Mouse (Mus musculus) embryonic facial prominence, embryonic 12.5 days (tissue): ENCODE results near the gene Ttc28. TPM values are rescaled to one million over a fixed set of nuclear protein-coding genes. Genes with fewer than 3 reads are reported as not detected.

Experiments
- ATAC-seq: fragments of 200-750 bp; cut with Nextera tagmentation; 2 replicates; pipeline ENCODE4 v1.8.0; 2017; ENCODE audit not compliant: insufficient number of reproducible peaks, insufficient read depth, low FRiP score, low TSS enrichment
- H3K27ac ChIP-seq: fragments of 300-500 bp; sonication (generic); 2 replicates; pipeline ENCODE4 v1.5.1; 2016; ENCODE audit warnings: mild to moderate bottlenecking
- H3K27me3 ChIP-seq: fragments of 300-500 bp; sonication (generic); 2 replicates; pipeline ENCODE4 v1.6.1; 2016; ENCODE audit warnings: mild to moderate bottlenecking, moderate library complexity
- H3K36me3 ChIP-seq: fragments of 300-500 bp; sonication (generic); 2 replicates; pipeline ENCODE4 v1.6.1; 2016; ENCODE audit warnings: mild to moderate bottlenecking
- H3K4me1 ChIP-seq: fragments of 300-500 bp; sonication (generic); 2 replicates; pipeline ENCODE4 v1.6.1; 2016
- H3K4me2 ChIP-seq: fragments of 300-500 bp; sonication (generic); replicated peaks from 2 replicates; pipeline ENCODE4 v1.6.1; 2016; ENCODE audit warnings: mild to moderate bottlenecking, moderate library complexity
- H3K4me3 ChIP-seq: fragments of 300-500 bp; sonication (generic); 2 replicates; pipeline ENCODE4 v1.5.1; 2016; ENCODE audit warnings: mild to moderate bottlenecking
- H3K9ac ChIP-seq: fragments of 300-500 bp; sonication (generic); 2 replicates; pipeline ENCODE4 v1.6.1; 2016; ENCODE audit warnings: mild to moderate bottlenecking, moderate library complexity
- H3K9me3 ChIP-seq: fragments of 300-500 bp; sonication (generic); 2 replicates; pipeline ENCODE4 v1.6.1; 2016; ENCODE audit warnings: mild to moderate bottlenecking, moderate library complexity
- WGBS: fragments of 180-500 bp; shearing (Covaris S2); methylation state at CpG from one replicate; pipeline ENCODE4 v1.1.7; 2016; 5-methylcytosine and 5-hydroxymethylcytosine counted together
- polyA plus RNA-seq: library from polyadenylated mRNA; unstranded; fragments of >200 nt; fragmentation: Nextera tagmentation; extraction: Ambion mirVana; gene quantifications from 2 replicates; pipeline ENCODE4 v1.2.1, GENCODE M21; 2016

Ttc28 gene
- polyA plus RNA-seq, 1 experiment from 2014 or later = 21.2 TPM

GRCm38 (mm10) chr5:111075841-111076240 lies 196.2 kb downstream of the Ttc28 start:
- H3K4me3 ChIP-seq = no peak overlapping the region
- H3K27me3 ChIP-seq = no peaks in the 10 kb centered on the region
- peaks cover 23% of the 10 kb centered on the region for H3K4me1 ChIP-seq
- H3K4me2 ChIP-seq = no peak overlapping the region
- H3K27ac ChIP-seq = no peak overlapping the region
- no peak for ATAC-seq
- 59% methylated on average over 5 of the region's 5 CpGs for WGBS
- no peak overlapping the region for H3K9ac ChIP-seq
- no peaks in the 10 kb centered on the region for H3K36me3 ChIP-seq
- 0 out of 2 replicates have a peak, but pooled peaks cover 5% of the 10 kb centered on the region for H3K9me3 ChIP-seq

GRCm38 (mm10) chr5:111077261-111077660 lies 197.7 kb downstream of the Ttc28 start:
- H3K9ac ChIP-seq = no peak overlapping the region
- H3K4me2 ChIP-seq = no peak overlapping the region
- H3K27ac ChIP-seq = no peak overlapping the region
- H3K27me3 ChIP-seq = no peaks in the 10 kb centered on the region
- no peaks in the 10 kb centered on the region for H3K36me3 ChIP-seq
- H3K4me1 ChIP-seq = peaks cover 23% of the 10 kb centered on the region
- H3K4me3 ChIP-seq = no peak overlapping the region
- WGBS = 80% methylated on average over 9 of the region's 9 CpGs
- ATAC-seq = no peak
- no peaks in the 10 kb centered on the region for H3K9me3 ChIP-seq

- 88% methylated on average over 5 of the region's 5 CpGs for WGBS
- Histone ChIP-seq H3K4me3 (no peak overlapping the region), H3K36me3 (no peaks in the 10 kb centered on the region), H3K27ac (no peak overlapping the region), H3K27me3 (no peaks in the 10 kb centered on the region), H3K9ac (no peak overlapping the region), H3K4me1 (peaks cover 3% of the 10 kb centered on the region; the same call in 1 of the 2 replicates), H3K4me2 (no peak overlapping the region), H3K9me3 (no peaks in the 10 kb centered on the region)
- no peak for ATAC-seq
Measured at GRCm38 (mm10) chr5:111080601-111081000, 201.0 kb downstream of the Ttc28 start.

- Histone ChIP-seq H3K9me3 (no peaks in the 10 kb centered on the region), H3K36me3 (peaks cover 14% of the 10 kb centered on the region), H3K4me3 (no peak overlapping the region), H3K27ac (no peak overlapping the region), H3K27me3 (no peaks in the 10 kb centered on the region), H3K4me2 (no peak overlapping the region), H3K4me1 (no peaks in the 10 kb centered on the region), H3K9ac (no peak overlapping the region)
- no peak for ATAC-seq
- 88% methylated on average over 4 of the region's 4 CpGs for WGBS
Measured at GRCm38 (mm10) chr5:111085849-111086248, 206.2 kb downstream of the Ttc28 start.

- ATAC-seq = no peak
- peaks cover 32% of the 10 kb centered on the region for H3K4me1 ChIP-seq
- peak overlapping the region; percentile 43; the same call in 1 of the 2 replicates for H3K27ac ChIP-seq
- no peaks in the 10 kb centered on the region for H3K9me3 ChIP-seq
- H3K27me3 ChIP-seq = no peaks in the 10 kb centered on the region
- no peak overlapping the region for H3K4me2 ChIP-seq
- H3K9ac ChIP-seq = no peak overlapping the region
- peaks cover 18% of the 10 kb centered on the region for H3K36me3 ChIP-seq
- H3K4me3 ChIP-seq = no peak overlapping the region
- WGBS = 47% methylated on average over 5 of the region's 5 CpGs
Measured at GRCm38 (mm10) chr5:111096750-111097149, 217.1 kb downstream of the Ttc28 start.

- Histone ChIP-seq H3K4me3 (no peak overlapping the region), H3K4me1 (peaks cover 32% of the 10 kb centered on the region), H3K27me3 (no peaks in the 10 kb centered on the region), H3K36me3 (peaks cover 26% of the 10 kb centered on the region), H3K9me3 (no peaks in the 10 kb centered on the region), H3K9ac (no peak overlapping the region), H3K4me2 (no peak overlapping the region), H3K27ac (peak overlapping the region; percentile 23; the same call in 1 of the 2 replicates)
- 70% methylated on average over 11 of the region's 11 CpGs for WGBS
- ATAC-seq = no peak
Measured at GRCm38 (mm10) chr5:111097233-111098160, 217.9 kb downstream of the Ttc28 start.

GRCm38 (mm10) chr5:111098516-111099274 lies 219.1 kb downstream of the Ttc28 start:
- ATAC-seq = no peak
- 0 out of 2 replicates have a peak overlapping the region, but pooled peaks have one; percentile 4 for H3K9ac ChIP-seq

GRCm38 (mm10) chr5:111100585-111100984 lies 221.0 kb downstream of the Ttc28 start:
- WGBS = 80% methylated on average over 7 of the region's 7 CpGs
- Histone ChIP-seq H3K36me3 (peaks cover 39% of the 10 kb centered on the region), H3K4me3 (no peak overlapping the region), H3K27me3 (no peaks in the 10 kb centered on the region), H3K4me2 (no peak overlapping the region), H3K9ac (no peak overlapping the region), H3K4me1 (peaks cover 32% of the 10 kb centered on the region), H3K27ac (no peak overlapping the region), H3K9me3 (no peaks in the 10 kb centered on the region)
- ATAC-seq = no peak

More at GRCm38 (mm10) chr5:111098516-111099274, 219.1 kb downstream of the Ttc28 start:
- Histone ChIP-seq H3K27ac (0 out of 2 replicates have a peak overlapping the region, but pooled peaks have one; percentile 42), H3K36me3 (peaks cover 33% of the 10 kb centered on the region), H3K9me3 (no peaks in the 10 kb centered on the region), H3K4me2 (no peak overlapping the region), H3K4me3 (no peak overlapping the region), H3K4me1 (peaks cover 32% of the 10 kb centered on the region), H3K27me3 (no peaks in the 10 kb centered on the region)
- 35% methylated on average over 7 of the region's 7 CpGs for WGBS

GRCm38 (mm10) chr5:111101383-111101932 lies 221.9 kb downstream of the Ttc28 start:
- H3K4me3 ChIP-seq = no peak overlapping the region
- 54% methylated on average over 6 of the region's 6 CpGs for WGBS
- no peak overlapping the region for H3K27ac ChIP-seq
- H3K9me3 ChIP-seq = no peaks in the 10 kb centered on the region
- H3K4me2 ChIP-seq = no peak overlapping the region
- no peak for ATAC-seq
- no peaks in the 10 kb centered on the region for H3K27me3 ChIP-seq
- peaks cover 28% of the 10 kb centered on the region for H3K4me1 ChIP-seq
- no peak overlapping the region for H3K9ac ChIP-seq
- peaks cover 33% of the 10 kb centered on the region for H3K36me3 ChIP-seq

- Histone ChIP-seq H3K4me1 (peaks cover 3% of the 10 kb centered on the region; the same call in 1 of the 2 replicates), H3K4me2 (no peak overlapping the region), H3K9me3 (no peaks in the 10 kb centered on the region), H3K36me3 (peaks cover 32% of the 10 kb centered on the region), H3K4me3 (no peak overlapping the region), H3K9ac (no peak overlapping the region), H3K27ac (no peak overlapping the region), H3K27me3 (no peaks in the 10 kb centered on the region)
- 87% methylated on average over 7 of the region's 7 CpGs for WGBS
- ATAC-seq = no peak
Measured at GRCm38 (mm10) chr5:111104801-111105200, 225.2 kb downstream of the Ttc28 start.

GRCm38 (mm10) chr5:111111378-111111777 lies 231.8 kb downstream of the Ttc28 start:
- Histone ChIP-seq H3K9ac (no peak overlapping the region), H3K36me3 (no peaks in the 10 kb centered on the region), H3K4me2 (no peak overlapping the region), H3K9me3 (no peaks in the 10 kb centered on the region), H3K4me1 (peaks cover 41% of the 10 kb centered on the region), H3K27ac (no peak overlapping the region), H3K4me3 (no peak overlapping the region), H3K27me3 (no peaks in the 10 kb centered on the region)
- WGBS = 58% methylated on average over 6 of the region's 6 CpGs
- ATAC-seq = no peak
